Mouse (Mus musculus): ENCODE measurements around the gene Atp10a. TPM values are rescaled to one million over a fixed set of nuclear protein-coding genes. Genes with fewer than 3 reads are reported as not detected.

The Atp10a gene
- total RNA-seq, 1 experiment: 7.3 TPM

DNA sequence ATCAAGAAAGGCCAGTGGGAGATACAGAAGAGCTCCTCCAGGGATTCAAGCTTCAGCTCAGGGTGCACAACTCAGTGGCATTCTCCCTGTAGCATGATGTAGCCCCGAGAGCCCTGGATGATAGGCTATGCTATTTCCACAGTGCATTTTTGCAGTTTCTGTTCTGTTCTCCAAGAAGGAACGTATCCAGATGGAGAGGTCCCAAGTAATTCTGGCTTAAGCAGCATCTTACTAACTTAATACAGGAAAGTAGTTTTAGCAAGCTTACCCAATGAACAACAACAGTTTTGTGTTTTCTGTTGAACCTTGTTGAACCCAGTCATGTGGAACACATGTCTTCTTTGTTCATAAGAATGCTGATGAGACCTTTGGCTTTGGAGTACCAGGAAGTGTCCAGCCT lies 62.6 kb downstream of the Atp10a start:
- Histone ChIP-seq H3K36me3 (ENCODE audit: control insufficient read depth, insufficient read depth, low read length, poor library complexity, severe bottlenecking) (no peaks in the 10 kb centered on the region), H3K4me3 (ENCODE audit: insufficient read depth in 1 of 2, low read depth in 1 of 2, low read length in 2 of 2, poor library complexity in 1 of 2, severe bottlenecking in 1 of 2) (no peak overlapping the region), H3K27ac (ENCODE audit: insufficient read depth, low read depth, low read length, poor library complexity, severe bottlenecking) (no peak overlapping the region), H3K9ac (ENCODE audit: insufficient read depth, low read depth, low read length, poor library complexity, severe bottlenecking) (no peak overlapping the region), H3K9me3 (ENCODE audit: control insufficient read depth, insufficient read depth, low read depth, low read length) (no peaks in the 10 kb centered on the region), H3K4me1 (ENCODE audit: control insufficient read depth in 2 of 2, insufficient read depth in 2 of 2, low read length in 2 of 2, poor library complexity in 1 of 2) (no peaks in the 10 kb centered on the region)
- in situ Hi-C loops (cut with MboI; ENCODE audit: low sequenced_read_pairs in 2 of 2, unreplicated experiment in 2 of 2): no loop called here
- no peak for DNase-seq (ENCODE audit: low read depth, low spot score)
- TF ChIP-seq HCFC1 (IDR thresholded peaks at IDR 0.05; ENCODE audit: borderline replicate concordance, insufficient read depth, low read length) (no peak), CHD2 (IDR thresholded peaks at IDR 0.05; ENCODE audit: low read depth, low read length) (no peak), ZC3H11A (IDR thresholded peaks at IDR 0.05; ENCODE audit: borderline replicate concordance, low read depth, low read length) (no peak), ZNF384 (IDR thresholded peaks at IDR 0.05; ENCODE audit: low read depth, low read length) (no peak), MAFK (IDR thresholded peaks at IDR 0.05; ENCODE audit: insufficient read depth, low read depth, low read length) (no peak)

DNA sequence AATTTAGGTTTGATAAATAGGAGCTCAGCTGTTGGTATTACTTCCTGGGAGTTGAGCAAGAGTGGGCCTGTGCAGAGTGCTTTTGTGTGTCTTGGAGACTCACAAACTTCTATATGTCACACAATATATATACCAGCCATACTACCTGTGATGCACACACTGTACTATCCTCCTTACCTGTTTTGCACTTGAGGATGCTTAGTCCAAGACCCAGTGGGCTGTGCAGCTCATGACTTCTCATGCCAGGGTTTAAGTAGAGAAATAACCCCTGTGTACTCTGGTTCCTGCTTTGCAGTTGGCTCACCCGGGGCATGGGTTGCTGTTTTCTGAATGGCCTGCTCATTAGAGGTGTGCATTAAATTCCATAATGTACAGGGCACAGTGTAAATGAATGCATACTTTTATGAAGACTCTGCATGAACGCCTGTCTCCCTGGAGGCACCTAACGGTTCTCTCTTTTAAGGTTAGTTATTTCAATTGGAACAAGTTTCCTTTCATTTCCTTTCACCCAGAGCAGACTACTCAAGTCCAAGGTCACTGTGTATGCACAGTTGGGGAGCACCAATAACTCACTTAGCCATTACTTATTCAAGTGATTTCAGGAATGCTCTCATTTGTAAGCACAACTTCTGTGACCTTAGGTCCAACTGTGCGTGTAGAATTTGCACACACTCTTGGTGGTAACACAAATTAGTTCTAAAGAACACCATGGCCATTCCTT lies 63.4 kb downstream of the Atp10a start:
- Histone ChIP-seq H3K9ac (ENCODE audit: insufficient read depth, low read depth, low read length, poor library complexity, severe bottlenecking) (no peak overlapping the region), H3K9me3 (ENCODE audit: control insufficient read depth, insufficient read depth, low read depth, low read length) (no peaks in the 10 kb centered on the region), H3K36me3 (ENCODE audit: control insufficient read depth, insufficient read depth, low read length, poor library complexity, severe bottlenecking) (no peaks in the 10 kb centered on the region), H3K27ac (ENCODE audit: insufficient read depth, low read depth, low read length, poor library complexity, severe bottlenecking) (no peak overlapping the region), H3K4me3 (ENCODE audit: insufficient read depth in 1 of 2, low read depth in 1 of 2, low read length in 2 of 2, poor library complexity in 1 of 2, severe bottlenecking in 1 of 2) (no peak overlapping the region), H3K4me1 (ENCODE audit: control insufficient read depth in 2 of 2, insufficient read depth in 2 of 2, low read length in 2 of 2, poor library complexity in 1 of 2) (no peaks in the 10 kb centered on the region)
- TF ChIP-seq MAFK (IDR thresholded peaks at IDR 0.05; ENCODE audit: insufficient read depth, low read depth, low read length) (no peak), HCFC1 (IDR thresholded peaks at IDR 0.05; ENCODE audit: borderline replicate concordance, insufficient read depth, low read length) (no peak), ZNF384 (IDR thresholded peaks at IDR 0.05; ENCODE audit: low read depth, low read length) (no peak), ZC3H11A (IDR thresholded peaks at IDR 0.05; ENCODE audit: borderline replicate concordance, low read depth, low read length) (no peak)
- in situ Hi-C loops (cut with MboI; ENCODE audit: low sequenced_read_pairs in 2 of 2, unreplicated experiment in 2 of 2): no loop called here
- no peak for DNase-seq (ENCODE audit: low read depth, low spot score)

DNA sequence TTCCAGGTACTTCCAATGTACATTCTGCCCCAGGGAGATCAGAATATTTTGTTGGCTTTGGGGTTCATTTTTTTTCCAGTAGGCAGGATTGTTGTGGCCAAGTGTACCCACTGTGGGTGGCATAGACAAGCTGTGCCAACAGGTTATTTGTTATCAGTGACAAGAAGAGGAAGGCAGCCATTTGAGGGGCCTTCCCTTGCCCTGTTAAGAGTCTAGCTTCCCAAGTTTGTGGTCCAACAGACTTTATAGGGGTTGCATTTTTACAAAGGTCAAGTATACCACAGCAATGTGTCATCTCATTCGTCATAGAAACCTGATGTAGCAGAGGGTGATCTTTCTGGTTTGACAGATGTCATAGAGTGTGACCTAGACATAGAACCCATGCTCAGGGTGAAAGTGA lies 66.3 kb downstream of the Atp10a start:
- no peak for TF ChIP-seq CHD2 (IDR thresholded peaks at IDR 0.05; ENCODE audit: low read depth, low read length)
- TF ChIP-seq ZNF384 (IDR thresholded peaks at IDR 0.05; ENCODE audit: low read depth, low read length): no peak
- TF ChIP-seq MAFK (IDR thresholded peaks at IDR 0.05; ENCODE audit: insufficient read depth, low read depth, low read length): no peak

DNA sequence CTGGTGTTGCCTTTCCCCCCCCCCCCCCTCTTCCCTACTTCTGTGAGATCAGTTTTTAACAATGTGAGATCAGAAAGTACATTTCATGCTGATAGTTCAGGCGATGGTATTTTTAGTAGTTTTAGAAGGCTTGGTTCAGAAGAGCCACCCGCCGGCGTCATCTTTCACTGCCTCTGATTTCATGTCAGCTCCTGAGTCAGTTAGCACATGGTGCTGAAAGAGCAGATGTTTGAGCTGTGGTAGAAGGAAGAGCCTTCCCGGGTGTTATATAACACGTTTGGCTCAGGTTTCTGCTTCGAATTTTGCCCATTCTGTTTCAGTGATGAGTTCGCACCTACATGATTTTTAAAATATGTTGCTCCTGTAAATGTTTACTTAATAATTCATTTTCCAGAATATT lies 74.2 kb downstream of the Atp10a start:
- TF ChIP-seq ZNF384 (IDR thresholded peaks at IDR 0.05; ENCODE audit: low read depth, low read length) (no peak), MAFK (IDR thresholded peaks at IDR 0.05; ENCODE audit: insufficient read depth, low read depth, low read length) (no peak), ZC3H11A (IDR thresholded peaks at IDR 0.05; ENCODE audit: borderline replicate concordance, low read depth, low read length) (no peak), CHD2 (IDR thresholded peaks at IDR 0.05; ENCODE audit: low read depth, low read length) (no peak), HCFC1 (IDR thresholded peaks at IDR 0.05; ENCODE audit: borderline replicate concordance, insufficient read depth, low read length) (no peak)
- no peak overlapping the region for H3K4me3 ChIP-seq (ENCODE audit: insufficient read depth in 1 of 2, low read depth in 1 of 2, low read length in 2 of 2, poor library complexity in 1 of 2, severe bottlenecking in 1 of 2)
- H3K4me1 ChIP-seq (ENCODE audit: control insufficient read depth in 2 of 2, insufficient read depth in 2 of 2, low read length in 2 of 2, poor library complexity in 1 of 2): no peaks in the 10 kb centered on the region
- no peak overlapping the region for H3K27ac ChIP-seq (ENCODE audit: insufficient read depth, low read depth, low read length, poor library complexity, severe bottlenecking)
- H3K9ac ChIP-seq (ENCODE audit: insufficient read depth, low read depth, low read length, poor library complexity, severe bottlenecking): no peak overlapping the region
- DNase-seq (ENCODE audit: low read depth, low spot score): no peak
- H3K9me3 ChIP-seq (ENCODE audit: control insufficient read depth, insufficient read depth, low read depth, low read length): no peaks in the 10 kb centered on the region
- no peaks in the 10 kb centered on the region for H3K36me3 ChIP-seq (ENCODE audit: control insufficient read depth, insufficient read depth, low read length, poor library complexity, severe bottlenecking)
- in situ Hi-C loops (cut with MboI; ENCODE audit: low sequenced_read_pairs in 2 of 2, unreplicated experiment in 2 of 2): no loop called here

More for the DNA sequence above, 66.3 kb downstream of the Atp10a start:
- H3K27ac ChIP-seq (ENCODE audit: insufficient read depth, low read depth, low read length, poor library complexity, severe bottlenecking): no peak overlapping the region
- DNase-seq (ENCODE audit: low read depth, low spot score): no peak
- no peaks in the 10 kb centered on the region for H3K9me3 ChIP-seq (ENCODE audit: control insufficient read depth, insufficient read depth, low read depth, low read length)
- no peak overlapping the region for H3K9ac ChIP-seq (ENCODE audit: insufficient read depth, low read depth, low read length, poor library complexity, severe bottlenecking)
- no peaks in the 10 kb centered on the region for H3K36me3 ChIP-seq (ENCODE audit: control insufficient read depth, insufficient read depth, low read length, poor library complexity, severe bottlenecking)
- H3K4me3 ChIP-seq (ENCODE audit: insufficient read depth in 1 of 2, low read depth in 1 of 2, low read length in 2 of 2, poor library complexity in 1 of 2, severe bottlenecking in 1 of 2): no peak overlapping the region
- H3K4me1 ChIP-seq (ENCODE audit: control insufficient read depth in 2 of 2, insufficient read depth in 2 of 2, low read length in 2 of 2, poor library complexity in 1 of 2): no peaks in the 10 kb centered on the region
- in situ Hi-C loops (cut with MboI; ENCODE audit: low sequenced_read_pairs in 2 of 2, unreplicated experiment in 2 of 2): no loop called here

DNA sequence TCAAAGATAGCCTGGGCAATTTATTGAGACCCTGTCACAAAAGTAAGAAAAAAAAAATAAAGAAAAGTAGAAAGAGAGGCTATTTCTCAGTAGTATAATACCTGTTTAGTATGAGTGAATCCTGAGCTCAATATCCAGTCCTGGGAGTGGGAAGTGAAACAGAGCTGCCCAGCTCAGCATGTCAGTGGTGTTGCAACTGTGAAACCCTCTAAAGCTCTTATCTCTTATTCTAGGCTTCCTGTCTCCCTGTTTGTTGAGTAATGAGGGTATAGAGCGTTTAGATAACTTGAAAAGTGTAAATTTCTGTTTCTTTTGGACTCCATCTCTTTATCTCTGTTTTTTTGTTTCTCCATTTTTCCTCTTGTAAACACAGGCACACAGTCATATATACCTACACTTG lies 74.9 kb downstream of the Atp10a start:
- in situ Hi-C loops (cut with MboI; ENCODE audit: low sequenced_read_pairs in 2 of 2, unreplicated experiment in 2 of 2): no loop called here
- Histone ChIP-seq H3K9me3 (ENCODE audit: control insufficient read depth, insufficient read depth, low read depth, low read length) (no peaks in the 10 kb centered on the region), H3K27ac (ENCODE audit: insufficient read depth, low read depth, low read length, poor library complexity, severe bottlenecking) (no peak overlapping the region), H3K4me1 (ENCODE audit: control insufficient read depth in 2 of 2, insufficient read depth in 2 of 2, low read length in 2 of 2, poor library complexity in 1 of 2) (no peaks in the 10 kb centered on the region), H3K9ac (ENCODE audit: insufficient read depth, low read depth, low read length, poor library complexity, severe bottlenecking) (no peak overlapping the region), H3K36me3 (ENCODE audit: control insufficient read depth, insufficient read depth, low read length, poor library complexity, severe bottlenecking) (no peaks in the 10 kb centered on the region), H3K4me3 (ENCODE audit: insufficient read depth in 1 of 2, low read depth in 1 of 2, low read length in 2 of 2, poor library complexity in 1 of 2, severe bottlenecking in 1 of 2) (no peak overlapping the region)
- TF ChIP-seq CHD2 (IDR thresholded peaks at IDR 0.05; ENCODE audit: low read depth, low read length) (no peak), MAFK (IDR thresholded peaks at IDR 0.05; ENCODE audit: insufficient read depth, low read depth, low read length) (no peak), ZNF384 (IDR thresholded peaks at IDR 0.05; ENCODE audit: low read depth, low read length) (no peak)
- DNase-seq (ENCODE audit: low read depth, low spot score): no peak

All from ES-E14 (cell line).